Mouse (Mus musculus) kidney, postnatal 14 days (tissue): ENCODE measurements around the gene Wars2.

Experiments used
- DNase-seq: peaks from one replicate; pipeline ENCODE4 v3.0.0; 2022; ENCODE audit warnings: mixed read lengths

Gene Wars2

DNA sequence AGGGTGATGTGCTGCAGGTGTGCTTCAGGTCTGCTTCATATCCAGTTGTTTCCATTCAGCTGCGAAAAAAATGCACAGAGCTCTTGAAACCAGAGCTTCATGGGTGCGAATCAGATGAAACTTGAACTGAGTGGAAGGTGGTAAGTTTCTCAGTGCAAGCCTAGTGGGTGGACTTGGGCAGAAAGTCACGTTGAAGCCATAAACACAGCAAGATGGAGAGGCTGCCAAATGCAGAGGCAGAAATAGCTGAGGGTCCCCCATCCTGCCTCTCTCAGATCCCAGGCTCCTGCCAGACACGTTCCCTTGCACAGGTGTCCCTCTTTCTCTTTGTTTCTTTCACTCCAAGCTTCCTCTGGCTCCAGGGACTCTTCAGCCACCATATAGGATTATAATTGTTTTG is 140.6 kb downstream of the Wars2 start:
- no peak for DNase-seq

DNA sequence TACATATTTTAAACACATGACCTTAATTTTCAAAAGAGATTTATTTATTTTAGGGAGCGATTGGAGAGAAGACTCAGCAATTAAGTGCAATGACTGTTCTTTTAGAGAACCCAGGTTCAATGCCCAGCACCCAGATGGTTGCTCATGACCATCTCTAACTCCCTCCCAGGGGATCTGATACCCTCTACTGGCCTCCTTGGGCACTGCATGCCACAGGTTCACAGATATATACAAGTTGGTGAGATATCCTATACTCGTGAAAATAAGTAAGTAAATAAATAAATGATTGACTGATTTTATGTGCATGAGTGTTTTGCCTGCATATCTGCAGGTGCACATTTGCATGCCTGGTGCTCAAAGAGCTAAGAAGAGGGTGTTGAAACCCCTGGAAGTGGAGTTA is 147.4 kb downstream of the Wars2 start:
- no peak for DNase-seq
